Mouse (Mus musculus): ENCODE measurements around the gene Plau.

The Plau gene

GRCm38 (mm10) chr14:20836171-20836904, at the start of gene Plau:
Gene Plau (plus strand): TSS chr14:20836660.
- DNase-seq = peak; percentile 21

DNA sequence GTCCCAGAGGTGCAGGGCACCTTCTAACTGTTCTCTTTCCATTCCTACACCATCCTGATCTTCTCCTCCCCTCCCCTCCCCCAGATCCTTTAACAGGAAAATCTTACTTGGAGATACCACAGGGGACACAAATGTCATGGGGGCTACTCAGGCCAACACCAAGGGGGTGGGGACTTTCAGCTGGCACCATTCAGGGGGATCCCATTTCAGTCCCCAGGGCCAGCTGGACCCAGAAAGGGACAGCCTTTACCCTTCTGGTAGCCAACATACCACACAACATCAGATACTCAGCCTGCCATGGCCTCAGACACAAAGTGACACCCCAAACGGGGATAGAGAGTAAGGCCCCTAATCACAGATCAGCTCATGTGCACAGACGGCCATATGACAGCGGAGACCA, 48.3 kb upstream of the Plau start:
- DNase-seq = no peak

DNA sequence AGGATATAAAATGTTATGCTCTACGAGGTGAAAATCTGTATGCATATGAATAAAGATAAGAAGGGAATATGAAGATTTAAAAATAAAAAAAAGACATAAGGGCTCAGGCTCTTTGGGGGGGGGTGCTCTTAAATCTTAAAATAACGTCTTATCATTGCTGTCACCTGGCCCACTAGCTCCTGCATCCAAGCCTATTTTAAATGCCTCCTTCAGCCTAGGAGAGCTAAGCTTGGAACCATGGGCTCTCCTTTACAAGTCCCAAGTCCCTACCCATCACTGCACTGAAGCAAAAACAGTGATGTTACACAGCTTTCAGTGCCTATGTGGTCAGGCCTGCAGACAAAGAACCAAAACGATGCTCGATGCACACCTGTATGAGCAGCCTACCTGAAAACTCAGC, 46.9 kb upstream of the Plau start:
- DNase-seq = no peak

DNA sequence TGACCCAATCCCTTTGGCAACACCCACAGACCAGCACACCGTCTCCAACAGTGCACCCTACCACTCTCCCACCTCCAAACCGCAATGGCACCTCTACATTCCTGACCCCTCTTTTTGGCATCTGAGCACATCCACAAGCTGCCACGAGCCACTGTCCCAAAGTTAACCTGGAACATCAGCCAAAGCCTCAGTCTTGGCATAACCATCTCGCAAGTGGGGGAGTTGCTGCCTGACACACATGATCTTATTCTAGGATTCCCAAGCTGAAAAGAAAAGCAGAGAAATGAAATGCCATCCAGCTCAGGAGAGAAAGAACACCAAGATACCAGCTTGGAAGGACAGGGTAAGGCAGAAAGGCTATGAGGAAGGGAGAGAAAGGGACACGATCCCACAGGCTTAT, 46.0 kb upstream of the Plau start:
- no peak for DNase-seq

DNA sequence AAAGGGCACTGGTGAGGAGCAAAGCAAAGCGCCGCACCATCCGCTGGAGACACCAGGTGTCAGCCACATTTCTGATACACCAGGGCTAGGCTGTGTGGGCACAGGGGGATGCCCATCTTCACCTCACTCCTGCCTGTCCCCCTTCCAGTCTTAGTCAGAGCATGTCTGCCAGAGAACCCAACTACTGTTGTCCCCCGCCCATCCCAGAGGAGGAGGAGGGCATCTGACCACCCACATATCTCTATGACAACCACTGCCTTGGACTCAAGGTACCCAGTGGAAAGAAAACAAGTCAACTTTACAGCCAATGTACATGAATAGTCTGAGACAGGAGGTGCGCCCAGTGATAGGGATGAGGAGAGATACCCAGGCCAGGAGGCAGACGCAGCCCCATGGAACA, 45.5 kb upstream of the Plau start:
- DNase-seq = no peak

- DNase-seq = no peak
Observed at GRCm38 (mm10) chr14:20791511-20792242, 44.8 kb upstream of the Plau start.

DNA sequence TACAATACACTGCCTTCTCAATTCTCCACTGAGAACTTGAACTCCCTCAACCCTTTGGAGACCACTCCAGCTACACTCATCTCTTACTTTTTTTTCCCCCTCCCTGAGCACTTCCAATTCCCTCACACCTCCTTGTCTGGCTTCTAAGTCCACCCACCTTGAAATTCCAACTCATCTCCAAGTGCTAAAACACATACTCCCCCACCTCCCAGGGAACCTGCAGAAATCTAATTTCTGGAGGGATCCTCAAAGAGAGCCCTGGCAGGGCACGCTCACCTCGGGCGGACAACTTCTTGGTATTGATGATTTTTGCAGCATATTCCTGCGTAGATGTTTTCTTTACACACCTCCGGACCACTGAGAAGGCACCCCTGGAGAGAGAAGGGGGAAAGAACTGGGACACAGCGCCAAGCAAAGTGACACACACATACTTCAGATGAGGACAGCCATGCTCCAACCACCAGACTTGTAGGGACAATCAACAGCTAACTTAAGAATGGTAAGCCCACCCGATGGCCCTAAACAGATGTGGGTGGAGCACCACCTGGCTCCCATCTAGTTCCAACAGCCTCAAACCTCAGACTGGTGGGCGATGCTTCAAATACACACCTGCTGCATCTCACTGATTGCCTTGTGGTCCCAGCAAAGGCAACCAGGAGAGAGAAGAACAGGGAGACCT, 44.1 kb upstream of the Plau start:
- DNase-seq = no peak

GRCm38 (mm10) chr14:20792922-20793757, 43.3 kb upstream of the Plau start:
- peak; percentile 61 for DNase-seq

DNA sequence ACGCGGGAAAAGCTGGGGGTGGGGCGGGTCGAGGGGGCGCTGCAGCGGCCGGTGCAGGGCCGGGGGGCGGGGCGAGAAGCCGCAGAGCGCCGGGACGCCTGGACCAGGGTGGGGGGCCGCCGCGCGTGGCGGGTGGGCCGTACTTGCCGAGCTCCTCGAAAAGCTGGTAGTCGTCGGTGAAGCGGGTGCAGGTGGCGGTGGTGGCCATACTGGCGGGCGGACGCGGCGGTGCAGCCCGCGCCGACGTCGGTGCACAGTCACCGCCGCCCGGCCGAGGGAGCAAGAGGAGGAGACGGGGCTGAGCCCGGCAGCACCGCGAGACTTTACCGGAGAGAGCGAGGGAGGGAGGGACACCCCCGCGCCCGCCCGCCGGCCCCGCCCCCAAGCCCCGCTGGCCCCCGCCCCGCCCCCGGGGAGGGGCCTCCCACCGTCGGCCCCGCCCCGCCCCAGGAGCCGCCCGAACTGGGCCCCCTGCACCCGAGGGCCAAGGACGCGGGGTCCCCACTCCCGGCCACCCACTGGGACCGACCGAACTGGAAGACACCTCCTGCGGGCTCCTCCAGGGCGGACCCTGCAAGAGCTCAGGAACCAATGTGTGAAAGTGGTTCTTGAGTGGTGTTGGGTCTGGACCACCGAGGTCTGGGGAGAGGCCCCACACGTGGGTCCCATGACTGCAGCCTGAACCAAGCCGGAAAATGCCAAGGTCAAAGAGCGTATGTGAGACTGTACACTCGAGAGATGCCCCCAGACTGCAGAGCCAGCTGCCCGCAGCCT, 42.5 kb upstream of the Plau start, which contains the start of gene Camk2g:
Gene Camk2g, minus strand, starts transcription at position 331 of the 774 bp plus-strand sequence.
- DNase-seq = peak; percentile 81

DNA sequence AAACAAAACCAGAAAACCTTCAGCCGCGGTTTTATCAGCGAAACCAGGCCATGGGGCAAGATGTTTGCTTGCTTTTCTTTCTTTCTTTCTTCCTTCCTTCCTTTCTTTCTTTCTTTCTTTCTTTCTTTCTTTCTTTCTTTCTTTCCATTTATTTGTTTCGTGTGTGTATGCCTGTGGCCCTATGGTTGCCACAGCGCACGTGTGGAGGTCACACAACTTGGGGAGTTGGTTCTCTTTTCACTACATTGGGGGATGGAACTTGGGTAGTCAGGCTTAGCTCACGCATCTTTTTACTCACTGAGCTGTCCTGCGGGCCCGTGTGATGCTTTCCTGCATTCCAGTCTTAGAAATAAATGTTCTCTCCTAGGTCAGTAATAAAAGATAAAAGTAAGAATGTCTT, 41.9 kb upstream of the Plau start:
- DNase-seq = no peak

- no peak for DNase-seq
Observed at GRCm38 (mm10) chr14:20795423-20796152, 40.9 kb upstream of the Plau start.

DNA sequence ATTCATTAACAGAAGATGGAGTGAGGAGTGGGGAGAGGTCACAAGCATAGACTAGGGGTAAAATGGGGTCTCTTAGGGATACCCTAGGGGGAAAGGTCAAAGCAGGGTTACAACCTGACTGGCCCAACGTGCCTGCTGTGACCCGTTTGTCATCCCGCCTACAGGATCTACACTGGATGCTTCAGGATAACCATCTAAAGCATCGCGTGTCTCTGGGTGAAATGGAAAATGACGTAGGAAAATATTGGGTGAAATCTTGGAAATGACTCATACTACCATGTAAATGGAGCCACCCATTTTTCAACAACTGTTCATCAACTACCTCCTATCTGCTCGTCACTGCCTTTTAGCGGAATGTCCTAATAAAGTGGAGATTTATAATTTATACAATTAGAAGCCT, 40.3 kb upstream of the Plau start:
- DNase-seq = no peak

DNA sequence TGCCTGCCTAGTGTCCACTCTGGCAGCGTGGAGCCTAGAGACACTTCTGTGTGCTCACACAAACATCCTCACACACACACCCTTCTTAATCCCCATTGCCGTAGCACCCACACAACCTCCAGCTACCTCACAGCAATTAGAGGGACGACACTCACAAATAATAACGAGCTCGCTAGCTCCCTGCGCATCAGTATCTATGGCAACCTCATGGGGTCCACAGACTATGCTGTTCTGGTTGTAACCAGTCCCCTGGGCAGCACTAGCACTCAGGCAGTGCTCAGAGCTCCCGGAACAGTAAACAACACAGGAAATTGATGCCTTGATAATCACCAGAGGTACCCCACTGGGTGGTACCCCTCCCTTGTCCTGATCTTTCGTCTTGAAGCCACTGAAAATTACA, 39.8 kb upstream of the Plau start:
- no peak for DNase-seq

GRCm38 (mm10) chr14:20798300-20798699, 38.2 kb upstream of the Plau start:
- DNase-seq = no peak

GRCm38 (mm10) chr14:20798761-20799160, 37.7 kb upstream of the Plau start:
- DNase-seq = peak; percentile 91

- DNase-seq = no peak
Observed at GRCm38 (mm10) chr14:20802926-20803605, 33.4 kb upstream of the Plau start.

DNA sequence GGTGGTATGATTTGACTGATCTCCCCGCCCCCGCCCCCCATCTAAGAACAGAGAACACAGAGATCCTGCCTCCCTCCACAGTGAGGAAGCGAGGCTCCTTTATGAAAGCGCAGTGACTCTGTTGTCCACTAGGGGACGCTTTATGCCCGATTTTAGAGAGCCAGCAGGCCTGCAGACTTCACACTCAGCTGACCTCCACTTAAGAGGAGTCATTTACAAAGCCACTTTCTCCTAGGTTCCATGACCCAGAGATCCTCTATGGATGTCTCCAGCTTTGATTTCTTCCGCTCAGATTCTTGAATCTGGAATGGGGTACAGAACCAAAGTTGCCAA, 32.9 kb upstream of the Plau start:
- DNase-seq = peak; percentile 62

GRCm38 (mm10) chr14:20804481-20804880, 32.0 kb upstream of the Plau start:
- DNase-seq = no peak

DNA sequence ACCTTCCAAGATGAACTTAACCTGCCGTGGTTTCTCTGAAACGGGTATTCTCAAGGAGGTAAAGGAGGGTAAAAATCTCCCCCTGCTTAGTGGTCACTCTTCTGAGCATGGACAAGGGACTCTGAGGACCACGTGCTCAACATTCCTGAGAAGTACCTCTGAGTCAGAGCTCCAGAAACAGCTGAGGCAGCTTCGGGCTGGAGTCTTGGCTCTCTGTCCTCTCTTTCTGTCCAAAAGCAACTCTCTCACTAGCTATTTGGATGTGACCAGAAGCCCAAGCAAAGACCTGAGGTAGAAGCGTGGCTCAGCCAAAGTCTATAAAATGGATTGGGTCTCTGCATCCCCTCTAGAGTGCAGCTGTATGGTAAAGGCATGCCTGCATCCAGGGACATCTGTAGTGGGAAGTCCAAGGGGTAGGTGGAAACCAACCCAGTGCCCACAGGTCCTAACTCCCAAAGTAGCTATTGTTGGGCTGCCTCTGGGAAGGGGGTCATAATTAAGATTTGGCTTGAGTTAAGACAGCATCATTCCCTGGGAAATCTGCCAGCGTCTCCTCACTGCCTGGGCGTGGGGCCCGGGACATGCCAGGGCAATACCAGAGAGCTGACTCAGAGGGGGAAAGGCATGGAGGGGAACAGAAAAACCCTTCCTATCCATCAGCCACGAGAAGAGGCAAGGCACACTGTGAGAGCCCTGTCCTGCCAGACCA, 31.3 kb upstream of the Plau start:
- peak; percentile 70 for DNase-seq

All from right cerebral cortex, postnatal 4 days (tissue).